ENCODE assay signal across 10 mouse cellular contexts in the genomic region with DNA sequence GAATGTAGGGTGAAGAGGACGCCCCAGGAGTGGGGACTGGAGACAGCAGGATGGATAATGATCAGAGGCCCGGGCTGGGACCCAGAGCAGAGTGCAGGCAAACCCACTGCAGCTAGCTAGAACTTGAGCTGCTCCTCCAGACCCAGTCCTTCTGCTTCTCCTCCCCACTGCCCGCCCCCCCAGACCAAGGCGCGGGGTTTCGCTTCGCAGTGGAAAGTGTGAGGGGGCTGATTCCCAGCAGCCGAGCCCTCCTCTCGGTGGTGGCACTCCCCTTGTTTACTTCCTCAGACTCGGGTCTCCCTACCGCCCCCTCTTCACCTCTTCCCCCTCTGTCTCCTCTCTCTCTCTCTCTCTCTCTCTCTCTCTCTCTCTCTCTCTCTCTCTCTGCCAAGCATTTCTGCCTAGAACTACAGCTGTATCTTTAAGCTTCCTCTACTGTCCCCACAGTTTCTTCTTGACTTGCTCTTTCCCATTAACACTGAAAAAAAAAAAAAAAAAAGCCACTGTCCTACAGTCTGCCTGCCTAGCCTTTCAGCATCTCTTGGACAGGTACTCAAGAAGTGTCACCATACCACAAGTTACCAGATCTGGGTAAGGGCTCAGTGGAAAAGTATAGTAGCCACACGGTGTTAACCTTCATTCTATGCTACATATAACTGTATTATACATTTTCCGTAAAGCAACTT. TPM values are rescaled to one million over a fixed set of nuclear protein-coding genes. Genes with fewer than 3 reads are reported as not detected.
DNase-seq lines count a peak whose midpoint lies in the region; ATAC-seq and TF ChIP-seq lines count a peak whose summit lies in the region.
"Had no signal": no experiment of that assay in that cellular context is flagged by ENCODE, and none has a peak within 500 bp of the region (broad histone marks: within the 10 kb centered on the region; RNA-seq: fewer than 3 reads in every experiment).

Gene Lag3, minus strand, starts transcription at position 173 of the 686 bp plus-strand sequence.

- no peak within 1 kb of the TSS for H3K4me2 ChIP-seq in hindbrain, embryonic 11.5 days (replicated peaks; ENCODE audit: low read depth, low read length)
- H3K4me2 ChIP-seq in CH12.LX (ENCODE audit: insufficient read depth, low read depth, poor library complexity, severe bottlenecking), result peak within 1 kb of the TSS; percentile 72
- H3K4me2 ChIP-seq in embryonic facial prominence, embryonic 15.5 days (replicated peaks), result peak within 1 kb of the TSS; percentile 19; the same call in 1 of the 2 replicates

- H3K4me1 ChIP-seq in hindbrain, embryonic 10.5 days (replicated peaks), result peaks cover 59% of the 10 kb centered on the region
- H3K4me1 ChIP-seq in hindbrain, embryonic 11.5 days (replicated peaks; ENCODE audit: control insufficient read depth, insufficient read depth, low read length), result peaks cover 23% of the 10 kb centered on the region
- H3K4me1 ChIP-seq in CH12.LX (ENCODE audit: control insufficient read depth in 1 of 2, insufficient read depth in 2 of 2), result peaks cover 13 to 52% of the 10 kb centered on the region in 2 experiments
- H3K4me1 ChIP-seq in embryonic facial prominence, embryonic 15.5 days, result peaks cover 52% of the 10 kb centered on the region

- no peak within 1 kb of the TSS for H3K9ac ChIP-seq in hindbrain, embryonic 11.5 days (ENCODE audit: low read depth, low read length)
- H3K9ac ChIP-seq in CH12.LX (ENCODE audit: insufficient read depth, low read depth), result no peak within 1 kb of the TSS
- H3K9ac ChIP-seq in embryonic facial prominence, embryonic 15.5 days, result no peak within 1 kb of the TSS; the same call in 1 of the 2 replicates

- H3K27me3 ChIP-seq in hindbrain, embryonic 10.5 days (ENCODE audit: insufficient read depth, poor library complexity, severe bottlenecking), result peaks cover 49% of the 10 kb centered on the region
- H3K27me3 ChIP-seq in hindbrain, embryonic 11.5 days (ENCODE audit: control insufficient read depth, insufficient read depth, low read length), result peaks cover 5% of the 10 kb centered on the region; the same call in 1 of the 2 replicates
- no peaks in the 10 kb centered on the region for H3K27me3 ChIP-seq in CH12.LX (replicated peaks)
- H3K27me3 ChIP-seq in embryonic facial prominence, embryonic 15.5 days, result peaks cover 10% of the 10 kb centered on the region; the same call in 1 of the 2 replicates
- H3K27me3 ChIP-seq: Patski had no signal

- no peak for TF ChIP-seq EP300 in CH12.LX (IDR thresholded peaks at IDR 0.05; ENCODE audit: low read length)

- dilution Hi-C loops in CH12.LX (cut with MboI; ENCODE audit: extremely low pct_ligation_motif_present, extremely low pct_unique_long_range_greater_than_20kb, low sequenced_read_pairs), result no loop called here

- no peaks in the 10 kb centered on the region for H3K9me3 ChIP-seq in hindbrain, embryonic 10.5 days
- H3K9me3 ChIP-seq in hindbrain, embryonic 11.5 days (ENCODE audit: control insufficient read depth, low read length), result no peaks in the 10 kb centered on the region
- H3K9me3 ChIP-seq in CH12.LX (replicated peaks; ENCODE audit: low read length), result no peaks in the 10 kb centered on the region
- H3K9me3 ChIP-seq in embryonic facial prominence, embryonic 15.5 days (replicated peaks), result no peaks in the 10 kb centered on the region

- peak within 1 kb of the TSS; percentile 21; the same call in 1 of the 2 replicates for H3K4me3 ChIP-seq in hindbrain, embryonic 10.5 days
- no peak within 1 kb of the TSS for H3K4me3 ChIP-seq in hindbrain, embryonic 11.5 days (ENCODE audit: low read depth, low read length)
- H3K4me3 ChIP-seq in CH12.LX (replicated peaks in 1 of 3; ENCODE audit: low read depth in 2 of 3, low read length in 2 of 3, poor library complexity in 1 of 3), result peak within 1 kb of the TSS in 1 of 3 experiments; percentile 48
- H3K4me3 ChIP-seq in embryonic facial prominence, embryonic 15.5 days (replicated peaks), result 0 out of 2 replicates have a peak within 1 kb of the TSS, but pooled peaks have one; percentile 3

- TF ChIP-seq POLR2A in CH12.LX (IDR thresholded peaks at IDR 0.05; ENCODE audit: low read depth, low read length), result no peak

- peak; percentile 18 for DNase-seq in hindbrain, embryonic 10.5 days (ENCODE audit: low spot score)
- no peak for DNase-seq in hindbrain, embryonic 11.5 days (ENCODE audit: low spot score)
- no peak for DNase-seq in CH12.LX (ENCODE audit: extremely low read depth)
- no peak for DNase-seq in left cerebral cortex, adult 18-20 months (ENCODE audit: low spot score in 2 of 2)
- DNase-seq in cerebellum, postnatal 4 days (ENCODE audit: low spot score in 2 of 2), result no peak
- no peak for DNase-seq in spleen, postnatal 10 days (ENCODE audit: low spot score in 2 of 2)
- DNase-seq: heart, adult 11 months had no signal

- no peaks in the 10 kb centered on the region for H3K79me2 ChIP-seq in CH12.LX (replicated peaks; ENCODE audit: control insufficient read depth, extremely low read depth, insufficient read depth, poor library complexity, severe bottlenecking)

- peaks cover 32% of the 10 kb centered on the region for H3K36me3 ChIP-seq in hindbrain, embryonic 10.5 days
- 0 out of 2 replicates have a peak, but pooled peaks cover 4% of the 10 kb centered on the region for H3K36me3 ChIP-seq in hindbrain, embryonic 11.5 days (ENCODE audit: control insufficient read depth, insufficient read depth, low read length)
- peaks cover 0 to 11% of the 10 kb centered on the region in 2 experiments for H3K36me3 ChIP-seq in CH12.LX (replicated peaks in 1 of 2; ENCODE audit: control insufficient read depth in 1 of 2, insufficient read depth in 1 of 2, low read length in 1 of 2)
- H3K36me3 ChIP-seq in embryonic facial prominence, embryonic 15.5 days, result peaks cover 25% of the 10 kb centered on the region

- no peak for TF ChIP-seq CTCF in CH12.LX (conservative IDR thresholded peaks at IDR 0.05 in 1 of 2, IDR thresholded peaks at IDR 0.05 in 1 of 2; ENCODE audit: low read depth in 2 of 2, low read length in 2 of 2)

- TF ChIP-seq RAD21 in CH12.LX (IDR thresholded peaks at IDR 0.05; ENCODE audit: low read depth, low read length), result no peak

- in situ Hi-C loops in CH12.LX (cut with MboI; ENCODE audit: low pct_ligation_motif_present, low pct_unique_long_range_greater_than_20kb, low sequenced_read_pairs), result no loop called here

- WGBS in hindbrain, embryonic 10.5 days, result 23% methylated on average over 13 of the region's 13 CpGs
- WGBS in hindbrain, embryonic 11.5 days, result 17% methylated on average over 12 of the region's 13 CpGs
- WGBS in embryonic facial prominence, embryonic 15.5 days, result 13% methylated on average over 13 of the region's 13 CpGs

- peak within 1 kb of the TSS; percentile 59; the same call in 1 of the 2 replicates for H3K27ac ChIP-seq in hindbrain, embryonic 10.5 days
- H3K27ac ChIP-seq in hindbrain, embryonic 11.5 days (ENCODE audit: low read depth, low read length), result no peak within 1 kb of the TSS
- H3K27ac ChIP-seq in CH12.LX (ENCODE audit: insufficient read depth, low read depth), result no peak within 1 kb of the TSS
- H3K27ac ChIP-seq in embryonic facial prominence, embryonic 15.5 days (replicated peaks), result peak within 1 kb of the TSS; percentile 44; the same call in 1 of the 2 replicates

- no peak for ATAC-seq in hindbrain, embryonic 11.5 days (ENCODE audit: low FRiP score)
- ATAC-seq in embryonic facial prominence, embryonic 15.5 days (ENCODE audit: insufficient number of reproducible peaks, low FRiP score, low TSS enrichment, low read depth), result 0 out of 2 replicates have a peak, but pooled peaks have one; percentile 15
- peak; percentile 27; the same call in 1 of the 2 replicates for ATAC-seq in megakaryocyte progenitor cell, adult 5-6 weeks (replicated peaks; ENCODE audit: poor library complexity)
- ATAC-seq: Patski had no signal

TF ChIP-seq in CH12.LX, 34 proteins besides CTCF, POLR2A, EP300 and RAD21:
- TF ChIP-seq ZNF384 (IDR thresholded peaks at IDR 0.05; ENCODE audit: low read depth, low read length) (peak; percentile 83), MAZ (IDR thresholded peaks at IDR 0.05; ENCODE audit: low read depth, low read length) (0 out of 2 replicates have a peak, but pooled peaks have one; percentile 22), ETS1 (conservative IDR thresholded peaks at IDR 0.05; ENCODE audit: low read depth, low read length) (peak; percentile 63; the same call in 1 of the 2 replicates), BHLHE40 (IDR thresholded peaks at IDR 0.05; ENCODE audit: low read depth, low read length) (peak; percentile 65), USF1 (IDR thresholded peaks at IDR 0.05; ENCODE audit: low read depth, low read length) (no peak), IRF4 (IDR thresholded peaks at IDR 0.05; ENCODE audit: low read depth, low read length) (peak; percentile 60), TBP (conservative IDR thresholded peaks at IDR 0.05; ENCODE audit: low read depth, low read length) (no peak), ELF1 (IDR thresholded peaks at IDR 0.05; ENCODE audit: low read depth, low read length) (peak; percentile 10; the same call in 1 of the 2 replicates), MEF2A (IDR thresholded peaks at IDR 0.05; ENCODE audit: borderline replicate concordance, low read depth, low read length) (0 out of 2 replicates have a peak, but pooled peaks have one; percentile 11)

RNA-seq across cellular contexts. Expression of gene Lag3, which starts in this region (rescaled TPM):
- 1.1 and 1.3 TPM in 2 replicates for polyA plus RNA-seq in hindbrain, embryonic 10.5 days (2016; fragmentation: Nextera tagmentation; extraction: Ambion mirVana)
- polyA plus RNA-seq in hindbrain, embryonic 11.5 days (2014; fragmentation: Nextera tagmentation; extraction: Ambion mirVana), result 1.2 and 2.5 TPM in 2 replicates
- total RNA-seq in CH12.LX (2012; rRNA removed), result 1.2 and 1.9 TPM in 2 replicates
- 0.32 and 0.52 TPM in 2 replicates for total RNA-seq in CH12.LX (2014; rRNA removed)
- 1.5 and 2.0 TPM in 2 replicates for polyA plus RNA-seq in CH12.LX (2012; ENCODE audit: insufficient read length, low read depth)
- polyA plus RNA-seq in embryonic facial prominence, embryonic 15.5 days (2015; fragmentation: Nextera tagmentation; extraction: Ambion mirVana), result 2.8 and 4.0 TPM in 2 replicates
- total RNA-seq in megakaryocyte progenitor cell, adult 5-6 weeks (2015), result 0.81 and 1.3 TPM in 2 replicates
- 0.08 and 1.0 TPM in 2 replicates for total RNA-seq in megakaryocyte progenitor cell, adult 5-6 weeks (2017)
- total RNA-seq in left cerebral cortex, adult 18-20 months (2021), result 1 to 10 TPM; 2.6 to 3.2 TPM

Comparison
In these comparisons a context has a peak if more than half of its experiments do, and no peak if none do; other contexts are left out.
1. H3K27ac ChIP-seq: peak in hindbrain, embryonic 10.5 days (single experiment) and embryonic facial prominence, embryonic 15.5 days (single experiment); none in hindbrain, embryonic 11.5 days (single experiment) and CH12.LX (single experiment).